Mouse (Mus musculus): ENCODE measurements at regions not wholly inside any gene's neighbourhood (a gene's known extent, or its start where the extent isn't known, plus 50 kb on each side); places are given as distances from the start of the nearest gene placed in this dataset.

- TF ChIP-seq CTCF (IDR thresholded peaks at IDR 0.05; ENCODE audit: control insufficient read depth, insufficient read depth, insufficient read length) (no peak), MAX (IDR thresholded peaks at IDR 0.05) (no peak), MYOG (IDR thresholded peaks at IDR 0.05; ENCODE audit: control insufficient read depth, extremely low read depth, insufficient read length) (no peak), USF1 (IDR thresholded peaks at IDR 0.05; ENCODE audit: low read depth) (no peak)
Measured at GRCm38 (mm10) chrX:9752954-9753572, 90.3 kb upstream of the Dynlt3 start.

Measured in C2C12 (cell line).